Mouse (Mus musculus): Measurements from ENCODE around the gene Slc20a1.

Gene Slc20a1

GRCm38 (mm10) chr2:129198436-129199327, at the start of gene Slc20a1:
TSS of gene Slc20a1 (plus strand) at chr2:129198764.
- DNase-seq (ENCODE audit: low spot score in 2 of 2), result peak; percentile 98 to 99

DNA sequence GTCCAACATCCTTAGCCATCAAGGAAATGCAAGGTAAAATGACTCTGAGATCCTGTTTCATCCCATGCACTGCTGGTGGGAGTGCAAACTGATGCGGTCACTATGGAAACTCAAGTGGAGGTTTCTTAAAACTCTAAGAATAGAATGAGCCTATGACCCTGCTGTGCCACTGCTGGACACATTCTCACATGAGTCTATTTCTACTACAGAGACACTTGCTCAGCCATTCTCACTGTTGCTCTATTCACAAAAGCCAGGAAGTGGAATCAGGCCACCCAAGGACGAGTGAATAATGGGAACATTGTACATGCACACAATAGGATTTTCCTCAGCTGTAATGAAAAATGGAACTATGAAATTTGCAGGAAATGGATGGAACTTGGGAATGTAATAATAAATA, 49.7 kb upstream of the Slc20a1 start:
- no peak for DNase-seq (ENCODE audit: low spot score in 2 of 2)

- DNase-seq (ENCODE audit: low spot score in 2 of 2), result no peak
Observed at GRCm38 (mm10) chr2:129150386-129150785, 48.2 kb upstream of the Slc20a1 start.

GRCm38 (mm10) chr2:129151111-129151510, 47.5 kb upstream of the Slc20a1 start:
- DNase-seq (ENCODE audit: low spot score in 2 of 2), result no peak

DNA sequence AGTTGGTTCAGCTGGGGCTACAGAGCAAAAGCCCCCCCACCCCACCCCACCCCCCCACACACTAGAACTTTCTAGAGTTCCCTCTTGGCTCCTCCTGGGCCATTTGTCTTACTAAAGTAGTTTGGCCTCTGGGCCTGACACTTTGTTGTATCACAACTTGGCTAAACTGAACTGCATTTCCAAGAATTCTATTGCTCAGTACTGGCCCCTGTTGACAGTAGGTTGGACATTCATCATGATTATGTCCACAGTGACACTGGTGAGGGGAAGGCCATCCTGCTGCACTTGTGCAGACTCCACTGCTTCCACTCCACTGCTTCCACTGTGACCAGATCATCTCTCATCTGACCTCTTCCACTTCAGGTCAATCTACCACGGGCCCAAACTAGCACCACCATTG, 45.8 kb upstream of the Slc20a1 start:
- DNase-seq (ENCODE audit: low spot score in 2 of 2), result no peak

GRCm38 (mm10) chr2:129164815-129165214, 33.7 kb upstream of the Slc20a1 start:
- no peak for DNase-seq (ENCODE audit: low spot score in 2 of 2)

GRCm38 (mm10) chr2:129166466-129167463, 31.8 kb upstream of the Slc20a1 start:
- no peak for DNase-seq (ENCODE audit: low spot score in 2 of 2)

GRCm38 (mm10) chr2:129173386-129173785, 25.2 kb upstream of the Slc20a1 start:
- no peak for DNase-seq (ENCODE audit: low spot score in 2 of 2)

- DNase-seq (ENCODE audit: low spot score in 2 of 2), result peak in 1 of 2 experiments; percentile 63
Observed at GRCm38 (mm10) chr2:129174474-129174873, 24.1 kb upstream of the Slc20a1 start.

- DNase-seq (ENCODE audit: low spot score in 2 of 2), result no peak
Observed at GRCm38 (mm10) chr2:129175636-129176035, 22.9 kb upstream of the Slc20a1 start.

DNA sequence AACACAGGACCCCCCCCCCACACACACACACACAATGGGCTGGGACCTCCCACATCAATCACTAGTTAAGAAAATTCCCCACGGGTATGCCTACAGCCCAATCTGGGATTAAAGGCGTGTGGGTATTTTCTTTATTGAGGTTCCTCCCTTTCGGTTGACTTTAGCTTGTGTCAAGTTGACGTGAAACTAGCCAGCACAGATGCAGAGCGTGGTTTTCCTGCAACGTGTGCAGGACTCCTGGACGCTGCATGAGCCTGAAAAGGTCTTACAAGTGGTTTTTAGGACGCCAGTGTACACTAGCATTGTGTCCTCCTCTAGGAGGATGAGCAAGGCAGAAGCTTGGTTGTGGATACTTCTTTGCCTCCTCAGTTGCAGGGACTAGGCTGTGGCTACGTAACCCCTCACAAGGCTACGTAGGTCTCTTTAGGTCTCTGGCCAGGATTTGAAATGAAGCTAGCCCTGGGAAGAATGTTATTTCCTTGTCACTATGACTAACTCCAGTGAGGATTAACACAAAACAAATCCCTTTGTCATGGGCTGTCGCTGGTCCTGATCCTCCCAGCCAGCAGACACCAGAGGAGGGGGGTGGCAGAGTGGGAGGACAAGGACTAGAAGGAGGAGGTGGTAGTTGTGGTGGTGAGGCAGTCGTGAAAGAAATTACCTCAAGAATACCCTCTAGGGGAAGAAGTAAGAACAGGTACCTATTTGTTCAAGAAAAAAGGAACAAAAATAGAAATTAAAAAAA, 21.7 kb upstream of the Slc20a1 start:
- DNase-seq (ENCODE audit: low spot score in 2 of 2), result no peak

GRCm38 (mm10) chr2:129177661-129178060, 20.9 kb upstream of the Slc20a1 start:
- no peak for DNase-seq (ENCODE audit: low spot score in 2 of 2)

GRCm38 (mm10) chr2:129178182-129178908, 20.2 kb upstream of the Slc20a1 start:
- no peak for DNase-seq (ENCODE audit: low spot score in 2 of 2)

DNA sequence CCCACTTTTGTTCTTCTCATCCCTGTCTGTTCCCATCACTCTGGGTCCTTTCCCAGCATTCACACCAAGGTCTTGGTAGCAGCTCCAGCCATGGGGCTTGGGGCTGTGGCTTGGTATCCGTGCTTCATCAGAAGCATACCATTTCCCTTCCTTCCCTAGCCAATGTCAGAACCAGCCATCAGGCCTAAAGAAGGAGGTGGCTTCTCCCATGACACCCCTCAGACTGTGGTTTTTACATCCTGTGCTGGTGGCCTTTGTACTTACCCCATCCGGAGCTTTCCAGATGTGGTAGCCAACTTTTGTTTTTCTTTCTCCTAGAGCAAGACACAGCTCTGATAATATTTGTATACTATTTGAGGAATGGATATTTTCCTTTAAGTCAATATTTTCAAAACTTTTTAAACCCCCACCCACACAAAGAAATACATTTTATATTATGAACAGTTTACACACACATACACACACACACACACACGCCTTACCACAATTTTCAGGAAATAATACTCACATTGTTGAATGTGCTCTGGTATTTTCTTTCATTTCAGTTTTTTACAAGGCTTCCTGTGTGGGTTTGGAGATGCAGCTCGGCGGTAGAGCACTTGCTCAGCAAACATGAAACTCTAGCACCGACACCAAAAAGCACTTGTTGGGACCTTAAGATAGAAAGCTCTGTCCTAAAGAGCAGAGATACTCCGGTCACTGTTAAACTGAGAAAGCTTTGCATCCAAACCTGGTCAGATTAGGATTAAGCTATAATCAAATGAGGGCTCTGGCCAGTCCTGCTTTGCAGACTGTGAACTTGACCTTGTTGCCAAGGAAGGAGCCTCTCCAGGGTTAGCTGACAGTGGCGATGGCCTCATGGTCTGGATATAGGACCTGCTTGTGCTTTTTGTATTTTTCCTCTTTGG, 18.4 kb upstream of the Slc20a1 start:
- DNase-seq (ENCODE audit: low spot score in 2 of 2), result no peak

DNA sequence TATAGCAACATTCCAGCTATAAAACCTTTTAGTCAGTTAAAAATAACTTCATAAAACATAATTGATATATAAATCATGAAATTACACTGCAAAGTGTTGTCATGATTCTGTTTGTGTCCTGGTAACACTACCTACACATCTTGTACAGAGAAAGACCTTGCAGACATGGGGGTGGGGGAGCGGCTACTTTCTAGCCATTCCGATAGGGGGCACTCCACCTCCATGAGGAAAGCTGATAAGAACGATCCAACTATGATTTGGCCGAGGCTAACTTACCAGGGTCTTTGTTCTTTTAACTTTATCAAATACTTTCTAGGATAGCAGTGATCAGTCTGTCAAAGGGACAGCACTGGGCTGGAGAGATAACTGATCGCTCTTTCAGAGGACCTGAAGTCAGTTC, 17.1 kb upstream of the Slc20a1 start:
- DNase-seq (ENCODE audit: low spot score in 2 of 2), result no peak

GRCm38 (mm10) chr2:129182412-129182811, 16.2 kb upstream of the Slc20a1 start:
- no peak for DNase-seq (ENCODE audit: low spot score in 2 of 2)

DNA sequence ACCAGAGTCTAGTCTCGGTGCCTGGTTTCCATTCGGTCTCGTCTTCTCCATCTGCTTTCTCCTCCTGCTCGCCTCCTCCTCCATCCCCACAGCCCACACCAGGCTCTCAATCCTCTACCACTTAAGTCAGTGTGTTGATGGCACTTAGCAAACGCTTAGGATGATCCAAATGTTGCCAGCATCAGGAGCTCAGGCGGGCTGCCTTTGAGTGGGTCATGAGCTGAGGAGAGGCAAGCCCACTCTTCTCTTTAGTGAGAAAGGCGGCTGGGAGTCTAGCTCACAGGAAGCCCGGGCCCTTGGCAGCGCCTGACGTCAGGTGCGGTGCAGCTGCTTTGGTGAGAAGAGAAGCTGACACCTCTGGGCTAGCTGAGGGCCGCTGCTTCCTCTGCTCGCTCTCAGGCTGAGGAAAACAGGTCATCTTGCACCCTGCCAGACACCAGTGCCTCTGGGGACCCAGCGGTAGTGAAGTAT, 15.0 kb upstream of the Slc20a1 start:
- no peak for DNase-seq (ENCODE audit: low spot score in 2 of 2)

DNA sequence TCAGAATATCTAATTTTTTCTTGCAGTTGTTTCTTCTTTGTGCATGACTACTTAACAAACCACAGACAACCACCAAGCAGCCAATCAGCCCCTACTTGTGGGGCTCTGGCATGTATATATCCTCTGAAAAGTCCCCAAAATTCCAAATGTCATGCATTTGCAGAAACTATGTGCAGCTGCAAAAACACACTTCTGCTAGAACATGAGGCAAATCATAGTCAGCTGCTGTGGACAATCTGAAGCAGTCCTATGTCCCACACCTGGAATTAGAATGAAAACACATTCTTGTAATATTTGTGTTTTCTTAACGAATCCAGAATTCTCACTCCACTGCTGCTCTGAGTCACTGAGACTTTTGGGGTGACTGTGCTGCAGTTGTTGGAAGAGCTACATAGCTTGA, 13.7 kb upstream of the Slc20a1 start:
- DNase-seq (ENCODE audit: low spot score in 2 of 2), result no peak

DNA sequence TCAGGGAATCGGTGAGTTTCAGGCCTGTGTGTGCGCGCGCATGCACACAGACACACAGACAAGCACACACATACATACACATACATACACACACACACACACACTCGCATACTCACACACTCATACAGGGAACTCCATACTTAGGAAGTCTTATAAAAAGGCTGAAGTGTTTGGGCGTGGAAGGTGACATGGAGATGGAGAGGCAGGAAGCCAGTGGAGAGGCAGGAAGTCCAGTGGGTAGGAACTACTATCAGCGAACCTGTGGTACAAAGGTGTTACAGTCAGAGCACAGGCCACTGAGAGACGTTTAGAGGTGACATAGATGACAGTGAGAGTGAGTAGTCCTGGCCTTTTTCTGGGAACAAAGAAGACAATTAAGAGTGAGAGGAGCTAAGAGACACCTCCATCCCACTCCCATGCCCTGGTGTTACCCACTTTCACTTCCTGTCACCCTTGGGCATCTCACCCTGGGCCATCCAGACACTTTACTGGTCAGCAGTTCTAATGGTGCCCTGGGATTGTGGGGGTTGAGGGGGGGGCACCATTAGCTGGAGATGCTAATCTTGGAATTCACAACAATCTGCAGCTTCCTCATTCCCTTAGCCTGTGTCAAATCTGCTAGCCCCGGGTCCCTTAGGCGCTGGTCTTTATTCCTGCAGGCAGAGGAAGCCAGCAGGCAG, 12.8 kb upstream of the Slc20a1 start:
- DNase-seq (ENCODE audit: low spot score in 2 of 2), result no peak
